Mouse (Mus musculus): Measurements from ENCODE around the gene Ttll4.

Gene Ttll4

GRCm38 (mm10) chr1:74697416-74697815, 35.9 kb downstream of the Ttll4 start:
- no peak for TF ChIP-seq GATA4 (IDR thresholded peaks at IDR 0.05; ENCODE audit: insufficient replicate concordance, low read length)

GRCm38 (mm10) chr1:74698353-74698752, 36.8 kb downstream of the Ttll4 start:
- TF ChIP-seq GATA4 (IDR thresholded peaks at IDR 0.05; ENCODE audit: insufficient replicate concordance, low read length): no peak

- TF ChIP-seq GATA4 (IDR thresholded peaks at IDR 0.05; ENCODE audit: insufficient replicate concordance, low read length): peak; percentile 92; the same call in 1 of the 2 replicates
Measured at GRCm38 (mm10) chr1:74698791-74699190, 37.2 kb downstream of the Ttll4 start.

- TF ChIP-seq GATA4 (IDR thresholded peaks at IDR 0.05; ENCODE audit: insufficient replicate concordance, low read length): no peak
Measured at GRCm38 (mm10) chr1:74702142-74702553, 40.6 kb downstream of the Ttll4 start.

GRCm38 (mm10) chr1:74704156-74704555, 42.6 kb downstream of the Ttll4 start:
- TF ChIP-seq GATA4 (IDR thresholded peaks at IDR 0.05; ENCODE audit: insufficient replicate concordance, low read length): no peak

GRCm38 (mm10) chr1:74705016-74705415, 43.5 kb downstream of the Ttll4 start:
- TF ChIP-seq GATA4 (IDR thresholded peaks at IDR 0.05; ENCODE audit: insufficient replicate concordance, low read length): no peak

DNA sequence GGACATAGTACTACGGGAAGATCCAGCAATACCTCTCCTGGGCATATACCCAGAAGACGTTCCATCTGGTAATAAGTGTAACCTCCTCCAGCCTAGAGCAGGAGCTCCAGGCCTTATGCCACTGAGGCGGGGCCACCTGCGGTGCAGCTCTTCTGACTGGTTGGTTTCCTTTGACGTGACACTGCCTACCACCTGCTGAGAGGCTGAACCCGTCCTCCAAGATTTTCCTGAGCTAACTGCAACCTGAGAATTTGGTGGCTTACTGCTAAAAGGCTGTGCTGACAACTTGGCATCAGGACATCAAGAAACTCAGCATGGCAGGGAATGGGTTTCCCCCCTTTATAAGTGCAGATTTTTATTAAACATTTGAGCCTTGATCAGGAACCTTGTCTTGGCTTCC, 48.0 kb downstream of the Ttll4 start:
- no peak for TF ChIP-seq GATA4 (IDR thresholded peaks at IDR 0.05; ENCODE audit: insufficient replicate concordance, low read length)

DNA sequence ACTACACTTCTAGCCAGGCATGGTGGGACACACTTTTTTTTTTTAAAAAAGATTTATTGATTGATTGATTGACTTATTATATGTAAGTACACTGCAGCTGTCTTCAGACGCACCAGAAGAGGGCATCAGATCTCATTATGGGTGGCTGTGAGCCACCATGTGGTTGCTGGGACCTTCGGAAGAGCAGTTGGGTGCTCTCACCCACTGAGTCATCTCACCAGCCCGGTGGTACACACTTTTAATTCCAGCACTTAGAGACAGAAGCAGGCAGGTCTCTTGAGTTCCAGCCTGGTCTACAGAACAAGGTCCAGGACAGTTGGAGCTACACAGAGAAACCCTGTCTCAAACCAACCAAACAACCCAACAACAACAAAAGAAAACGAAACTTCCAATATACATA, 50.5 kb downstream of the Ttll4 start:
- no peak for TF ChIP-seq GATA4 (IDR thresholded peaks at IDR 0.05; ENCODE audit: insufficient replicate concordance, low read length)

DNA sequence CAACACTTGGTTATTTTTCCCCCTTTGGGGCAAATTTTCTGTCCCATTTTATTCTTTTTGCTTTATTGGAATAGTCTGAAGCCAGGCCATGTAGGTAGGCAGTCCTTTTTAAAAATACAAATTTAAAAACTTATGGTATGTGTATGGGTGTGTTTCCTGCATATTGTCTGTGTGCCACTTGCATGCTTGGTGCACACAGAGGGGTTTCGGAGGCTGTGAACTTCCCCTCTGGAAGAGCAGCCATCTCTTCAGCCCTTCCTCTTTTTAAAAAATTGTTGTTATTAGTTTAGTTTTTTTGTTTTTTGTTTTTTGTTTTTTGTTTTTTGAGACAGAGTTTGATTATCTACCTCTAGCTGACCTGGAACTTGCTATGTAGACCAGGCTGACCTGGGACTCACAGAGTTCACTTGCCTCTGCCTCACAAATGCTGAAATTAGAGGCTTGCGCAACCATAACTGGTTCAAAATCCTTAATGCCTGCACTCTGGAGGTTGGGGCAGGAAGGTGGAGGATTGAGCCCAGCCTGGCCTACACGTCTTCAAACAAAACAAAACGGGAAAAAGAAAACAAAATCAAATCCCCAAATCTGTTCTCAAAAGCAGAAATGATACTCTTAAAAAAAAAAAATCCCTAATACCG, 51.0 kb downstream of the Ttll4 start:
- no peak for TF ChIP-seq GATA4 (IDR thresholded peaks at IDR 0.05; ENCODE audit: insufficient replicate concordance, low read length)

- peak; percentile 48; the same call in 1 of the 2 replicates for TF ChIP-seq GATA4 (IDR thresholded peaks at IDR 0.05; ENCODE audit: insufficient replicate concordance, low read length)
Measured at GRCm38 (mm10) chr1:74713099-74713858, 51.7 kb downstream of the Ttll4 start, which contains the start of gene Cyp27a1. Gene Cyp27a1, plus strand, starts transcription at chr1:74713574.

GRCm38 (mm10) chr1:74713859-74714730, 52.5 kb downstream of the Ttll4 start:
- no peak for TF ChIP-seq GATA4 (IDR thresholded peaks at IDR 0.05; ENCODE audit: insufficient replicate concordance, low read length)

GRCm38 (mm10) chr1:74714967-74715366, 53.4 kb downstream of the Ttll4 start:
- TF ChIP-seq GATA4 (IDR thresholded peaks at IDR 0.05; ENCODE audit: insufficient replicate concordance, low read length): no peak

- TF ChIP-seq GATA4 (IDR thresholded peaks at IDR 0.05; ENCODE audit: insufficient replicate concordance, low read length): no peak
Measured at GRCm38 (mm10) chr1:74715468-74715867, 53.9 kb downstream of the Ttll4 start.

GRCm38 (mm10) chr1:74715886-74716285, 54.3 kb downstream of the Ttll4 start:
- TF ChIP-seq GATA4 (IDR thresholded peaks at IDR 0.05; ENCODE audit: insufficient replicate concordance, low read length): no peak

DNA sequence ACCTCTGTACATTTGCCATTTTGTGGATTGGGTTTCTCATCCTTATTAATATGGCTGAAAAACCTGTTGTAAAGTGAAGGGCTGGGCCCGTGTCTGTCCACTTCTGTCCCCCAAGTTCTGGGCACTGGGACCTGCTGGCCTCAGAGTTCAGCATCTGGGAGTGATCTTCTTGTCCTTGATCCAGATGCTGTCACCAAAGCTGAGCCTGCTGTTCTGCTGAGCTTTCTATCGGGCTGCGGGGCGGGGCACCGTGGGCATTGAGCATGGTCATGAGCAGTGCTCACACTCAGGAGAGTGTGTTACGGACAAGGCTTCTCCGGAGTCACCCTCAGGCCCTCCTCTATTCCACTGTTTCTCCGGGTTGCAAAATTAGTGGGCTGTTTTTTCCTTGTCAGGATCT, 56.6 kb downstream of the Ttll4 start:
- no peak for TF ChIP-seq GATA4 (IDR thresholded peaks at IDR 0.05; ENCODE audit: insufficient replicate concordance, low read length)

Measured in liver, adult (tissue).